Mouse (Mus musculus) spleen, adult 2 months (tissue): Measurements from ENCODE around the gene Ncoa6.

Source experiments
- CTCF ChIP-seq: fragments of 200-500 bp; IDR thresholded peaks from 2 replicates; pipeline ENCODE4 v1.5.1; 2011; ENCODE audit warnings: mild to moderate bottlenecking, inconsistent platforms; ENCODE audit not compliant: insufficient read depth, insufficient read length, insufficient replicate concordance; ENCODE audit errors: extremely low read depth
- POLR2A ChIP-seq: fragments of 200-500 bp; IDR thresholded peaks from 2 replicates; pipeline ENCODE4 v1.6.1; 2011; ENCODE audit warnings: low read depth, low read length, inconsistent platforms

GRCm38 (mm10) chr2:155388573-155388972, 85.1 kb downstream of the Ncoa6 start:
- TF ChIP-seq POLR2A (no peak), CTCF (no peak)
